Mouse (Mus musculus): Measurements from ENCODE around the gene Zzz3. TPM values are rescaled to one million over a fixed set of nuclear protein-coding genes. Genes with fewer than 3 reads are reported as not detected.

Gene Zzz3
- polyA plus RNA-seq (2012; rRNA removed), result 7.6 and 9.0 TPM in 2 replicates

DNA sequence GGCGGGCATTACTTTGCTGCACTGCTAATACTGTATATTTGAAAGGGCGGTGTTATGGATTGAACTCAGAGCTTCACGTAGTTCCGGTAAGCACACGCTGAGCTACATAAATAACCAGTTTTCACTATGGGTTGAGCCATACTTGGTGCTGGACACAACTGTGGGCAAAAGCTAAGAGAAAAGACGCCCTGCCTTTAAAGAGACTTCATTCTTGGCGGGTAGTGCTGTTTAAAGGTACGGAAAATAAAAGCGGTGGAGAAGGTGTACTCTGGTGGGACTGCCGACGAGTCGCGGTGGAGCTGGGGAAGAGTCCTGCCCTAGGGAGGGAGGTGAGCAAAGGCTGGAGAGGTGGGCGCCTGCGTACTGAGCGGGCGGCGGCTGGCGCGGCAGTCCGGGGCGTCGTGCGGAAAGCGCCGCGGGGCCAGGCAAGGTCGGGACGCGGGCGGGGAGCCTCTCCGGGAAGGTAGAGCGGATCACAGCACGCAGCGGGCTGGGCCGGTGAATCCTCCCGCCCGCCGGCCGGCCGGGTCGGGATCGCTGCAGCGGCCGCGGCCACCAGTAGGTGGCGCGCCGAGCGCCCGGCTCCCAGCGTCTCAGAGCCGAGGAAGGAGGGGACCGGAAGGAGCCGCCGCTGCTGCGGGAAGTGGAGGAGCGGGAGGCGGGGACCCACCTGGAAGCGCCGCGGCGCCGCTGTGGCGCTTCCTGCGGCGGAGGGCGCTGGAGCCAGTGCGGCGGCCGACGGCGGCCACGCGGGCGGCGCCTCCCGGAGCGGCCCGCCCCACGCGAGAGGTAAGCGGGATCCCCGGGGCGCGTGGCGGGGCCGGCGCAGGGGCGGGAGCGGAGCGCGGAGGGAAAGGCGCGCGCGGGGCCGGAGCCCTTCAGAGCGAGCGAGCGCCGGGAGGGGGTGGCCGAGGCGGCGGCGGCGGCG is at the start of gene Zzz3:
Gene Zzz3, plus strand, starts transcription at position 124 of the 928 bp plus-strand sequence.

DNA sequence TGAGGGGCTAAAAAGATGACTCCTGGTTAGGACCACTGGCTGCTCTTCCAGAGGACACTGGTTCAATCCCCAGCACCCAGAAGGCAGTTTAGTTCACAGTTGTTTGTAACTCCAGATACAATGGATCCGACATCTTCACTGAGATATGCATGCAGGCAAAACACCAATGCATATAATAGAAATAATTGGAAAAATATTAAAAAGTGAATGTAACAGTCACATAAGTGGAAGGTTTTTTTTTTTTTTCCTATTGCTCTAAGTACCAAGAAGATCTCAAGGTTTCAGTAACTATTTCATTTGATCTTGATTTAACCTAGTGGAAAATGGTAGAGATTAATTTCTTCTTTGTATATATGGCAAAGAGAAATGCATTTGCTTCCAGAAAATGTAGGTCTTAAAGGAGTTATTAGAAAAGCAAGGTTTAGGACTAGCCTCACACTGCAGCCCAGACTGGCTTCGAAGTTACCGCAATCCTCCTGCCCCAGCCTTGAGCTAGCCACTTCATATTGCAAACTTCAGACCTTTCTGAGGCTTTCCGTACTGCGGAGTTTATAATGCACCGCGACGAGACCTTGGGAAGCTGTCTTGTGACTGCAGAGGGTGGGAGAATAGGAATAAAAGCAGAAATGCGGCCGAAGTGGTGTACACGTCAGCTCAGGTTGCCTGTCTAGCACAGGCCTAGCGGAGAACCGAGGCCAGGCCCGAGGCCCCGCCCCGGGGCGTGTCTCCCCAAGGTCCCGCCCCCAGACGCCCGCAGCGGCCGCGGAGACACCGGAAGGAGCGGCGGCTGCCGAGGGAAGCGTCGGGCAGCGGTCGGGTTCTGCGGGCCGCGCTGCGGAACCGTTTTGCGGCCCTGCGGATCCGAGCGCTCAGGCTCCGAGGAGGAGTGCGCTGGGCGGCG is 49.3 kb upstream of the Zzz3 start, which contains the start of gene Usp33:
Gene Usp33, plus strand, starts transcription at position 747 of the 901 bp plus-strand sequence.

Other genes with a start within 250 kb of the Zzz3 start
- 8.6 TPM in 2 replicates for gene Gipc2, start 229.2 kb upstream of the Zzz3 start, polyA plus RNA-seq (2012; rRNA removed)
- gene Dnajb4, start 185.2 kb upstream of the Zzz3 start, polyA plus RNA-seq (2012; rRNA removed), result 17.8 and 21.9 TPM in 2 replicates
- 53.5 and 59.8 TPM in 2 replicates for gene Fubp1, start 185.1 kb upstream of the Zzz3 start, polyA plus RNA-seq (2012; rRNA removed)
- gene Nexn, start 129.1 kb upstream of the Zzz3 start, polyA plus RNA-seq (2012; rRNA removed), result 0.22 and 0.51 TPM in 2 replicates
- gene Miga1, start 55.1 kb upstream of the Zzz3 start, polyA plus RNA-seq (2012; rRNA removed), result 3.2 and 3.6 TPM in 2 replicates
- gene Usp33, start 49.0 kb upstream of the Zzz3 start, polyA plus RNA-seq (2012; rRNA removed), result 20.2 and 21.8 TPM in 2 replicates